Mouse (Mus musculus): ENCODE measurements around the gene Exd1. TPM values are rescaled to one million over a fixed set of nuclear protein-coding genes. Genes with fewer than 3 reads are reported as not detected.

Gene Exd1
- polyA plus RNA-seq, 1 experiment from 2014 or later, result 0.59 TPM

DNA sequence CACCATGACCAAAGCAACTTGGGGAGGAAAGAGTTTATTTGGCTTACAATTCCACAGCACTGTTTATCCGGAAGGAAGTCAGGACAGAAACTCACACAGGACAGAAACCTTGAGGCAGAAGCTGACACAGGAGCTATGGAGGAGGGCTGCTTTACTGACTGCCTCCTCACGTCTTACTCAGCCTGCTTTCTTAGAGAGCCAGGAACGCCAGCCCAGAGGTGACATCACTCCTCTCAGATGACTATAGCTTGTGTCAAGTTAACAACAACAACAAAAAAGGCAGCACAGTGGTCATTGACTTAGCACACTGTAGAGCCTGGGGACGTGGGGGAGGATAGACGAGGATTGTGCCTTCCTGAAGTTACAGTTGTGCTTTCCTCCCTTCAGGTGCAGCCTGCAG, 55.5 kb downstream of the Exd1 start:
- H3K4me2 ChIP-seq, result no peak overlapping the region
- H3K9ac ChIP-seq (replicated peaks), result no peak overlapping the region
- no peak overlapping the region for H3K27ac ChIP-seq (replicated peaks)
- no peak for ATAC-seq (ENCODE audit: low FRiP score)
- H3K27me3 ChIP-seq (replicated peaks), result no peaks in the 10 kb centered on the region
- H3K36me3 ChIP-seq, result no peaks in the 10 kb centered on the region
- H3K4me3 ChIP-seq (replicated peaks), result no peak overlapping the region
- 64% methylated on average over 5 of the region's 5 CpGs for WGBS
- no peaks in the 10 kb centered on the region for H3K4me1 ChIP-seq
- no peaks in the 10 kb centered on the region for H3K9me3 ChIP-seq (replicated peaks)

DNA sequence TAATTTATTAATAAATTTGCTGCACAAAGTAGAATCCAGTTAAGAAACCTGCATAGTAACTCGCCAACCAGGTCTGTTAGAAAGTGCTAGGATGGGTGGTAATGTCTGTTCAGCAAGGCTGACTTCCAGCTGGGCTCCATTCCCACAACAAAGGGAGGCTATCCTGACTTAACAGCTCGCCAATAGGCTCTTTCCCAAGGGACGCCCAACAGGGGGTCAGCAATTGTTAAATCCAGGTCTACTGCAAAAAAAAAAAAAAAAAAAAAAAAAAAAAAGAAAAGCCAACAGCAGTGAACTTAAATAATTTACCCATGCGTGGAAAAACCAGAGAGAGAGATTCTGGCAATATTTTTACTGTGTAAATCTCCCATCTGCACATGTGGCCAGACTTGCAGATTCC, 60.9 kb downstream of the Exd1 start:
- ATAC-seq (ENCODE audit: low FRiP score), result no peak
- H3K4me3 ChIP-seq (replicated peaks), result no peak overlapping the region
- no peaks in the 10 kb centered on the region for H3K36me3 ChIP-seq
- no peaks in the 10 kb centered on the region for H3K27me3 ChIP-seq (replicated peaks)
- H3K27ac ChIP-seq (replicated peaks), result no peak overlapping the region
- H3K9me3 ChIP-seq (replicated peaks), result no peaks in the 10 kb centered on the region
- WGBS, result 7% methylated on average over 4 of the region's 4 CpGs
- no peak overlapping the region for H3K9ac ChIP-seq (replicated peaks)
- H3K4me2 ChIP-seq, result no peak overlapping the region
- H3K4me1 ChIP-seq, result no peaks in the 10 kb centered on the region

DNA sequence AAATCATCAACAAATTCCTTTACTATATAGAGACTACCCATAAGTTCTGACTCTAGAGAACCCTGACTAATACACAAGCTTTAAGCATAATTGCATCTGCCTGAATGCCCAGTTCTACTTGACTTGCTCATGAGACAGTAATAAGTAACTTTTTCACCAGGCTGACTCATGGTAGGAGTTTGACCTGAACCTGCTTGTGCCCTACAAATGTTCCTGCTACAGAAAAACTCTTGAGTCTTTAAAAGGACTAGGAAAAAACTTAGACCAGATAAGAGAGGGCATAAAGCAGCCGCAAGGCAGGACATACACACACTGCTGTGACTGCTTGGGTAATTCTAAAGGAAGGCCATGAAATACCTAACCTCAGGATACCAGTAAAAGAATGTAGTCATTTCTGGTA, 65.1 kb downstream of the Exd1 start:
- no peak for ATAC-seq (ENCODE audit: low FRiP score)
- no peak overlapping the region for H3K4me2 ChIP-seq
- 94% methylated on average over 1 of the region's 1 CpGs for whole genome bisulfite sequencing
- H3K4me3 ChIP-seq (replicated peaks), result no peak overlapping the region
- H3K36me3 ChIP-seq, result no peaks in the 10 kb centered on the region
- no peak overlapping the region for H3K9ac ChIP-seq (replicated peaks)
- H3K4me1 ChIP-seq, result peaks cover 12% of the 10 kb centered on the region
- no peaks in the 10 kb centered on the region for H3K9me3 ChIP-seq (replicated peaks)
- H3K27ac ChIP-seq (replicated peaks), result no peak overlapping the region
- no peaks in the 10 kb centered on the region for H3K27me3 ChIP-seq (replicated peaks)

DNA sequence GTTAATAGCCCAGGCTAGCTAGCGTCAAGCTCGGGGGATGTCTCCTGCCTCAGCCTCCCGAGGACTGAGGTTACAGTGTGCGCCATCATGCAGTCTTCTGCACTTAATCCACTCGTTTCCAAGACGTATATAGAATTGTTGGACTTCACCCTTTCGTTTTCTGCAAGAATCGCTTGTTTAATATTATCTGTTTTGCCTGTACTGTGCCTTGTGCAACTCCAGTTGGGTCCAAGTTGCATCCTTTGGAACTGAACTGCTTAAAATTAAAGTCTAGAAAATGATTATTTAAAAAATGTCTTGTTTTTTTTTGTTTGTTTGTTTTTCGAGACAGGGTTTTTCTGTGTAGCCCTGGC, 69.1 kb downstream of the Exd1 start:
- Histone ChIP-seq H3K4me2 (peak overlapping the region; percentile 68), H3K4me1 (peaks cover 32% of the 10 kb centered on the region), H3K27ac (replicated peaks) (peak overlapping the region; percentile 99), H3K36me3 (no peaks in the 10 kb centered on the region), H3K9me3 (replicated peaks) (no peaks in the 10 kb centered on the region), H3K27me3 (replicated peaks) (no peaks in the 10 kb centered on the region), H3K4me3 (replicated peaks) (peak overlapping the region; percentile 84), H3K9ac (replicated peaks) (peak overlapping the region; percentile 82)
- ATAC-seq (ENCODE audit: low FRiP score), result no peak
- 15% methylated on average over 9 of the region's 9 CpGs for WGBS

DNA sequence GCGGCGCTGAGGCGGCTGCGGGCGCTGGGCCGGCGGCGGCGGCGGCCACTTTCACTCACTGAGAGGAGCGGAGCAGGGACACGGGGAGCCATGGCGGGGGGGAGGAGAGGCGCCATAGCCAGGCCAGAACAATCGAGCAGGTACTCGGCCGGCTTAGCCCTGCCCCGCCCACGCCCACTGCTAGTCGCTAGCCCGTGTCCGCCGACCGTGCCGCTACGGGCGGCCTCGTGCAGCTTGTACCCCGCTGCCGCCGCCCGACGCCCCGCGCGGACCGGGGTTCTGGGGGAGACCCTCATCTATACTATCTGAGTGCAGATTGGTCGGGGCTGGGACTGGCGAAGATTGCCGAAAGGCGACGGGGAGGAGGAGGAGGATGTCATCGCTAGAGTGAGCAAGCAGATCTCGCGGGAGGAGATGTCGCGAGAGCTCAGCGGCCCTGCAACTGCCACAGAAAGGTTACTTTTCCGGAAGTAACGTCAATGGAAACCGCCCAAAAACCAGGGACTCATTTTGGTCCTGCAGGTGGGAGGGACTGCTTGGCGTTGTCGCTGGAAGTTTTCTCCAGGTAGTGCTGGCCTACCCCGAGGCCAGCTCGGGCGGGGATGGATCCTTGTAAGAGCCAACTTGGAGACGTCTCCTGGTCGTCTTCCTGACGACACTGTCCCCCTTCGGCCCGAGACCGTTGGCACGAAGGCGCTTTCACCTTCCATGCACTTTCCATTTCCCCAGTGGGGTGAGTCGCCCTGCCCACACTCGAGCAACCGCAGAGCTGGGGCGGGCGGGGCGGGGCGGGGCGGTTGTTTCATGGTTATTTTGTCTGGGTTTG, 69.6 kb downstream of the Exd1 start, which contains the start of gene Ino80:
Ino80 (minus strand) TSS at position 117 of the 826 bp plus-strand sequence.
- no peaks in the 10 kb centered on the region for H3K36me3 ChIP-seq
- peak within 1 kb of the TSS; percentile 80 for H3K4me2 ChIP-seq
- H3K27me3 ChIP-seq (replicated peaks), result no peaks in the 10 kb centered on the region
- peak within 1 kb of the TSS; percentile 94 for H3K9ac ChIP-seq (replicated peaks)
- ATAC-seq (ENCODE audit: low FRiP score), result peak; percentile 97
- H3K27ac ChIP-seq (replicated peaks), result peak within 1 kb of the TSS; percentile 99
- WGBS, result under 1% methylated on average over 55 of the region's 72 CpGs
- no peaks in the 10 kb centered on the region for H3K9me3 ChIP-seq (replicated peaks)
- peak within 1 kb of the TSS; percentile 84 for H3K4me3 ChIP-seq (replicated peaks)
- peaks cover 32% of the 10 kb centered on the region for H3K4me1 ChIP-seq

DNA sequence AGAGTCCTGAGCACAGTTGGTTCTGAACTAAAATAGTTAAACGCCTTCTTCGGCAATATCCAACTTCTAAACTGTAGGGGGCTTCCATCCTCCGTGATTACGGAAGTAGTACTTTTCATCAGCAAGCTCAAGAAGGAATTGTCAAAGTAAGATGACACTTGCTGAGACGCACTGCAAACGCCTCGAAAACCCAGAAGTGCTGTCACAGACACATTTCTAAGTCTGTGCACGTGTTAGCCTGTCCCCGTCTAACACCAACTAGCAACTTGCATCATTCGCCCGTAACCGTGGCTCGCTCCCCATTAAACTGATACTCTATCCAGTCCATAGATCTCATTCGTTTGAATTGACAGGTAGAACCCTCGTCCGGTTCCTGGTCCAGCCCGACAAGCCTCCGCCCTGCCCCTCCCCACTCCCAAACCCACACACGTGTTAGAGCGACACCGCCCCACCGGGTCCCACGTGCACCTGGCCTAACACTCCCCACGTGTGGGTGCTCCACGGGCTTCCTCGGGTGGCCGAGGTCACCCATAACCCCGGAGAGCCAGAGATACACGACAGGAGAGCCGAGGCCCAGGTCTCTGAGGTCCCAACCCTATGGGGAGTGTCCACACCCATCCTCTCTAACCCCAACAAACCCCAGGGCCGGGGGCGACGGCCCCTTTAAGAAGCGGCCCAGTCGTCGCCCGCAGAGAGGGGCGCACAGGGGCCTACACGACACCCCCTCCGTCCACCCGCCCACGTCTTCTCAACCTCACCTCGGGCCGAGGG, 70.6 kb downstream of the Exd1 start:
- peak overlapping the region; percentile 84 for H3K4me3 ChIP-seq (replicated peaks)
- no peaks in the 10 kb centered on the region for H3K9me3 ChIP-seq (replicated peaks)
- H3K4me2 ChIP-seq, result peak overlapping the region; percentile 80
- H3K27me3 ChIP-seq (replicated peaks), result no peaks in the 10 kb centered on the region
- H3K27ac ChIP-seq (replicated peaks), result peak overlapping the region; percentile 99
- H3K4me1 ChIP-seq, result peaks cover 32% of the 10 kb centered on the region
- ATAC-seq (ENCODE audit: low FRiP score), result peak; percentile 74
- H3K36me3 ChIP-seq, result no peaks in the 10 kb centered on the region
- WGBS, result under 1% methylated on average over 39 of the region's 44 CpGs
- peak overlapping the region; percentile 94 for H3K9ac ChIP-seq (replicated peaks)

DNA sequence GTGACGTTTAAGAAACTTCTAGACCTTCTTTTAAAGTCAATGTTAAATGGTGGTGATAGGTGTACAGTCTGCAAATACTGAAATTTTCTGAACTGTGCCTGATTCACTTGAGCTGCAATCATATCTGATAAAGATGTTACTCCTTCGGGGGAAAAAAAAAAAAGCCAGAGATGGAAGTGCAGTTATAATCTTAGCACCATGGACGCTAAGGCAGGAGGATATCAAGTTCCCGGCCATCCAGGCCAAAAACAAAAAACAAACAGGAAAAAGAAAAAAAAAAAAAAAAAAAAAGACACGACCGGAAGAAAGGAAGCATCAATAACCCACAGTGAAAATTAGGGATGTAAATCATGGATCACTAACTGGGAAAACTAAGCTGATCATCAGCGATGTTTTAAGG, 71.3 kb downstream of the Exd1 start:
- Histone ChIP-seq H3K9ac (replicated peaks) (peak overlapping the region; percentile 94), H3K4me2 (peak overlapping the region; percentile 80), H3K27me3 (replicated peaks) (no peaks in the 10 kb centered on the region), H3K27ac (replicated peaks) (peak overlapping the region; percentile 99; the same call in 1 of the 2 replicates), H3K4me3 (replicated peaks) (peak overlapping the region; percentile 84), H3K4me1 (peaks cover 32% of the 10 kb centered on the region), H3K9me3 (replicated peaks) (no peaks in the 10 kb centered on the region), H3K36me3 (no peaks in the 10 kb centered on the region)
- WGBS, result 26% methylated on average over 7 of the region's 7 CpGs
- no peak for ATAC-seq (ENCODE audit: low FRiP score)

Other genes with a start within 250 kb of the Exd1 start
- 3.9 and 10.4 TPM in 2 replicates for gene Dll4, start 221.8 kb downstream of the Exd1 start, polyA plus RNA-seq (2015; fragmentation: Nextera tagmentation; extraction: Ambion mirVana)
- 11.3 and 12.1 TPM in 2 replicates for gene Chac1, start 196.4 kb downstream of the Exd1 start, polyA plus RNA-seq (2015; fragmentation: Nextera tagmentation; extraction: Ambion mirVana)
- gene Ino80, start 69.9 kb downstream of the Exd1 start, polyA plus RNA-seq (2015; fragmentation: Nextera tagmentation; extraction: Ambion mirVana), result 3.1 and 3.5 TPM in 2 replicates
- 52.0 and 54.3 TPM in 2 replicates for gene Chp1, start 70 bp upstream of the Exd1 start, polyA plus RNA-seq (2015; fragmentation: Nextera tagmentation; extraction: Ambion mirVana)
- gene Nusap1, start 70.7 kb upstream of the Exd1 start, polyA plus RNA-seq (2015; fragmentation: Nextera tagmentation; extraction: Ambion mirVana), result 8.3 and 22.5 TPM in 2 replicates
- 4.6 and 9.2 TPM in 2 replicates for gene Oip5, start 70.8 kb upstream of the Exd1 start, polyA plus RNA-seq (2015; fragmentation: Nextera tagmentation; extraction: Ambion mirVana)
- gene Ndufaf1, start 115.2 kb upstream of the Exd1 start, polyA plus RNA-seq (2015; fragmentation: Nextera tagmentation; extraction: Ambion mirVana), result 43.9 and 47.8 TPM in 2 replicates
- gene Rtf1, start 127.4 kb upstream of the Exd1 start, polyA plus RNA-seq (2015; fragmentation: Nextera tagmentation; extraction: Ambion mirVana), result 53.1 and 58.5 TPM in 2 replicates
- 0.24 and 1.0 TPM in 2 replicates for gene Itpka, start 194.7 kb upstream of the Exd1 start, polyA plus RNA-seq (2015; fragmentation: Nextera tagmentation; extraction: Ambion mirVana)
- gene Ltk, start 212.8 kb upstream of the Exd1 start, polyA plus RNA-seq (2015; fragmentation: Nextera tagmentation; extraction: Ambion mirVana), result 1.9 and 2.5 TPM in 2 replicates
- gene Rpap1, start 239.9 kb upstream of the Exd1 start, polyA plus RNA-seq (2015; fragmentation: Nextera tagmentation; extraction: Ambion mirVana), result 16.2 and 19.7 TPM in 2 replicates